Mouse (Mus musculus) heart, postnatal 14 days (tissue): ENCODE measurements around the gene Hectd4. TPM values are rescaled to one million over a fixed set of nuclear protein-coding genes. Genes with fewer than 3 reads are reported as not detected.
A peak's percentile ranks its signal among the peaks of the same experiment; 100 is the strongest.
"Not testable (repeated sequence)": the region's sequence is repeated elsewhere in the genome, so short reads cannot be mapped to it uniquely, and the experiment has no call there.

ENCODE experiments used
- DNase-seq, 2 experiments: peaks; one replicate each; pipeline ENCODE4 v3.0.0; 2021 to 2022
- intact Hi-C: fragments of 180-260 bp; cut with DNase I; formaldehyde crosslinking; loops from one replicate; pipeline ENCODE4 v1.15.1; 2025
- total RNA-seq, 2 experiments: library from RNA; stranded (reverse); gene quantifications; 2 replicates each; pipeline ENCODE4 v1.2.3; 2021

The Hectd4 gene
- total RNA-seq, 2 experiments from 2014 or later = 25.1 to 27.6 TPM

GRCm38 (mm10) chr5:121226406-121226805, 6.4 kb downstream of the Hectd4 start:
- DNase-seq = no peak
- intact Hi-C loops = no loop called here

GRCm38 (mm10) chr5:121226845-121227244, 6.8 kb downstream of the Hectd4 start:
- no peak for DNase-seq
- intact Hi-C loops = no loop called here

- intact Hi-C loops, DNase-seq: not testable (repeated sequence)
Observed at GRCm38 (mm10) chr5:121227330-121227729, 7.3 kb downstream of the Hectd4 start.

GRCm38 (mm10) chr5:121229182-121229581, 9.2 kb downstream of the Hectd4 start:
- intact Hi-C loops = no loop called here
- DNase-seq = no peak

- intact Hi-C loops = no loop called here
Observed at GRCm38 (mm10) chr5:121230811-121231210, 10.8 kb downstream of the Hectd4 start.

GRCm38 (mm10) chr5:121232789-121233188, 12.8 kb downstream of the Hectd4 start:
- no peak for DNase-seq
- intact Hi-C loops = no loop called here

More at GRCm38 (mm10) chr5:121230811-121231210, 10.8 kb downstream of the Hectd4 start:
- DNase-seq = no peak

- intact Hi-C loops = no loop called here
- no peak for DNase-seq
Observed at GRCm38 (mm10) chr5:121233726-121234125, 13.7 kb downstream of the Hectd4 start.

- intact Hi-C loops = no loop called here
- DNase-seq = peak in 1 of 2 experiments; percentile 9
Observed at GRCm38 (mm10) chr5:121236171-121236570, 16.2 kb downstream of the Hectd4 start.

GRCm38 (mm10) chr5:121238208-121238607, 18.2 kb downstream of the Hectd4 start:
- no peak for DNase-seq
- intact Hi-C loops = no loop called here

GRCm38 (mm10) chr5:121239846-121240245, 19.8 kb downstream of the Hectd4 start:
- DNase-seq = no peak
- intact Hi-C loops = no loop called here

GRCm38 (mm10) chr5:121241182-121241581, 21.2 kb downstream of the Hectd4 start:
- DNase-seq = no peak
- intact Hi-C loops = no loop called here

GRCm38 (mm10) chr5:121242261-121242660, 22.2 kb downstream of the Hectd4 start:
- no peak for DNase-seq
- intact Hi-C loops = no loop called here

GRCm38 (mm10) chr5:121242701-121243100, 22.7 kb downstream of the Hectd4 start:
- no peak for DNase-seq
- intact Hi-C loops = no loop called here

GRCm38 (mm10) chr5:121243676-121244364, 23.8 kb downstream of the Hectd4 start:
- intact Hi-C loops = no loop called here

GRCm38 (mm10) chr5:121244365-121244731, 24.3 kb downstream of the Hectd4 start:
- no peak for DNase-seq
- intact Hi-C loops = no loop called here

More at GRCm38 (mm10) chr5:121243676-121244364, 23.8 kb downstream of the Hectd4 start:
- no peak for DNase-seq

- intact Hi-C loops = no loop called here
- no peak for DNase-seq
Observed at GRCm38 (mm10) chr5:121245201-121245600, 25.2 kb downstream of the Hectd4 start.

GRCm38 (mm10) chr5:121248766-121249394, 28.9 kb downstream of the Hectd4 start:
- intact Hi-C loops = no loop called here
- no peak for DNase-seq

GRCm38 (mm10) chr5:121249693-121250092, 29.7 kb downstream of the Hectd4 start:
- no peak for DNase-seq
- intact Hi-C loops = no loop called here

GRCm38 (mm10) chr5:121251813-121252212, 31.8 kb downstream of the Hectd4 start:
- intact Hi-C loops = no loop called here
- peak; percentile 34 to 68 for DNase-seq

- intact Hi-C loops = no loop called here
- DNase-seq = no peak
Observed at GRCm38 (mm10) chr5:121253816-121254497, 33.9 kb downstream of the Hectd4 start.

- intact Hi-C loops = no loop called here
- DNase-seq = no peak
Observed at GRCm38 (mm10) chr5:121254977-121255376, 35.0 kb downstream of the Hectd4 start.

- intact Hi-C loops = no loop called here
- DNase-seq = no peak
Observed at GRCm38 (mm10) chr5:121261806-121262205, 41.8 kb downstream of the Hectd4 start.
